Mouse (Mus musculus) lung, postnatal 0 days (tissue): Measurements from ENCODE around the gene Gm28048.

Source experiments
- CTCF ChIP-seq: IDR thresholded peaks from 2 replicates; pipeline ENCODE4 v1.5.1; 2016; ENCODE audit warnings: antibody characterized with exemption, mild to moderate bottlenecking
- EP300 ChIP-seq: IDR thresholded peaks from 2 replicates; pipeline ENCODE4 v1.6.1; 2016; ENCODE audit warnings: antibody characterized with exemption, mild to moderate bottlenecking, control low read depth

DNA sequence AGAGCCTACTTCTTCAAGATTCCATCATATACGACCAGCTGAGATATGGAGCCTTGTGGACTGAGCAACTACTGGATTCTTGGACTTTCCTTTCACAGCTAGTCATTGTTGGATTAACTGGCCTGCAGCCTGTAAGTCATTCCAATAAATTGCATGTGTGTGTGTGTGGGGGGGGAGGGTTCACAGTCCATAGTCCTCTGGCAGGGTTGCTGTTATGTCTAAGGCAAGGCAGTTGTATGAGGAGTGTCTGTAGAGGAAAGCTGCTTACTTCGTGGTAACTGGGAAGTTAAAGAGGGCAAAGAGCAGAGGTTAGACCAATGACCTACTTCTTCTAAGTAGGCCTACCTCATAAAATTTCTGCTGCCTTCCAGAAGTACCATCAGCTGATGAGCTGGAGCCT is 98.2 kb downstream of the Gm28048 start:
- TF ChIP-seq CTCF (no peak), EP300 (no peak)
